Mouse (Mus musculus) hindbrain, embryonic 10.5 days (tissue): ENCODE measurements at regions not wholly inside any gene's neighbourhood (a gene's known extent, or its start where the extent isn't known, plus 50 kb on each side); places are given as distances from the start of the nearest gene placed in this dataset.

Experiments used
- DNase-seq: peaks from one replicate; pipeline ENCODE4 v3.0.0-alpha.2; 2017; ENCODE audit warnings: low spot score
- H3K27ac ChIP-seq: fragments of 300-500 bp; sonication (generic); 2 replicates; pipeline ENCODE4 v1.5.1; 2016; ENCODE audit warnings: mild to moderate bottlenecking, moderate library complexity
- H3K27me3 ChIP-seq: fragments of 300-500 bp; sonication (generic); 2 replicates; pipeline ENCODE4 v1.6.1; 2016; ENCODE audit warnings: mild to moderate bottlenecking; ENCODE audit not compliant: poor library complexity, insufficient read depth, severe bottlenecking
- H3K36me3 ChIP-seq: fragments of 300-500 bp; sonication (generic); 2 replicates; pipeline ENCODE4 v1.6.1; 2016; ENCODE audit warnings: mild to moderate bottlenecking, moderate library complexity
- H3K4me1 ChIP-seq: fragments of 300-500 bp; sonication (generic); replicated peaks from 2 replicates; pipeline ENCODE4 v1.6.1; 2016; ENCODE audit warnings: mild to moderate bottlenecking
- H3K4me3 ChIP-seq: fragments of 300-500 bp; sonication (generic); 2 replicates; pipeline ENCODE4 v1.5.1; 2016; ENCODE audit warnings: mild to moderate bottlenecking, moderate library complexity
- H3K9me3 ChIP-seq: fragments of 300-500 bp; sonication (generic); 2 replicates; pipeline ENCODE4 v1.6.1; 2016; ENCODE audit warnings: mild to moderate bottlenecking, moderate library complexity
- WGBS: fragments of 180-500 bp; shearing (Covaris S2); methylation state at CpG from one replicate; pipeline ENCODE4 v1.1.7; 2016; 5-methylcytosine and 5-hydroxymethylcytosine counted together

DNA sequence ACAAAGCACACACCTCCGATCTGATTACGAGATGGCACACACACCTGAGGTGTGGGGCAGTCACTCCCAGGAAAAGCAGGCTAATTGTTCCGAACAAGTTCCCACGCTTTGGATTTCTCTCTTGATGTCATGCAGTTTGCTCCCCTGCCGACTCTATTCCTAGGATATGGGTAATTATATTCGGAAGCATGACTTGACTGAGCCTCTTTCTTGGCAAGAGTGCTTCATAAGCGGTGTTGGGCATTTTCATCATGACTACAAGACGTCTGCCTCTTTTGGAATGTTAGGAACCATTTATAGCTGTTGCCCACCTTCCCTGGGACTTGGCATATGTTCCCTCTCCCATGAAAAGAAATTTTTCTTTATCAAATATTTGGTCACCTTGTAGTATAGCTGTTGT, 55.4 kb upstream of the Gm6793 start:
- Histone ChIP-seq H3K4me1 (no peaks in the 10 kb centered on the region), H3K9me3 (no peaks in the 10 kb centered on the region), H3K36me3 (no peaks in the 10 kb centered on the region), H3K4me3 (no peak overlapping the region), H3K27me3 (no peaks in the 10 kb centered on the region), H3K27ac (no peak overlapping the region)
- WGBS: 91% methylated on average over 8 of the region's 8 CpGs
- no peak for DNase-seq
